Comparison of ENCODE assay signal across 8 mouse cellular contexts in genomic region chr9:20888386-20888765, GRCm38 (mm10). TPM values are rescaled to one million over a fixed set of nuclear protein-coding genes. Genes with fewer than 3 reads are reported as not detected.
DNase-seq lines count a peak whose midpoint lies in the region; ATAC-seq and TF ChIP-seq lines count a peak whose summit lies in the region.

No protein-coding gene starts in this region.

- ATAC-seq in heart, embryonic 12.5 days (ENCODE audit: insufficient number of reproducible peaks, low FRiP score), result peak; percentile 33
- ATAC-seq in forebrain, embryonic 14.5 days, result no peak
- 0 out of 2 replicates have a peak, but pooled peaks have one; percentile 1 for ATAC-seq in liver, embryonic 16.5 days (ENCODE audit: low read depth)

- peak overlapping the region; percentile 74 for H3K4me2 ChIP-seq in heart, embryonic 12.5 days
- H3K4me2 ChIP-seq in forebrain, embryonic 14.5 days (ENCODE audit: low read length), result peak overlapping the region; percentile 92
- H3K4me2 ChIP-seq in liver, embryonic 16.5 days (ENCODE audit: low read depth, low read length), result peak overlapping the region; percentile 92

- TF ChIP-seq POLR2A in ES-Bruce4 (IDR thresholded peaks at IDR 0.05; ENCODE audit: insufficient read depth, low read length), result no peak

- H3K27ac ChIP-seq in heart, embryonic 12.5 days (ENCODE audit: poor library complexity, severe bottlenecking), result peak overlapping the region; percentile 84; the same call in 1 of the 2 replicates
- peak overlapping the region; percentile 0 for H3K27ac ChIP-seq in ES-Bruce4 (ENCODE audit: insufficient read depth, low read length)
- H3K27ac ChIP-seq in forebrain, embryonic 14.5 days (ENCODE audit: low read depth, low read length), result peak overlapping the region; percentile 27; the same call in 1 of the 2 replicates
- peak overlapping the region; percentile 75 for H3K27ac ChIP-seq in liver, embryonic 16.5 days (ENCODE audit: low read length)

- H3K4me3 ChIP-seq in heart, embryonic 12.5 days, result peak overlapping the region; percentile 87
- H3K4me3 ChIP-seq in ES-Bruce4 (ENCODE audit: low read depth, low read length), result peak overlapping the region; percentile 92
- peak overlapping the region; percentile 86 for H3K4me3 ChIP-seq in forebrain, embryonic 14.5 days (ENCODE audit: low read depth, low read length)
- H3K4me3 ChIP-seq in liver, embryonic 16.5 days (ENCODE audit: low read depth, low read length), result peak overlapping the region; percentile 91

- H3K9ac ChIP-seq in heart, embryonic 12.5 days, result peak overlapping the region; percentile 88
- H3K9ac ChIP-seq in ES-Bruce4 (ENCODE audit: low read depth, poor library complexity, severe bottlenecking), result peak overlapping the region; percentile 74
- peak overlapping the region; percentile 82 for H3K9ac ChIP-seq in forebrain, embryonic 14.5 days (ENCODE audit: low read length)
- H3K9ac ChIP-seq in liver, embryonic 16.5 days (ENCODE audit: low read depth, low read length), result peak overlapping the region; percentile 82

- no peak for TF ChIP-seq CTCF in ES-Bruce4 (IDR thresholded peaks at IDR 0.05; ENCODE audit: low read depth, low read length)

- H3K4me1 ChIP-seq in heart, embryonic 12.5 days (replicated peaks), result peaks cover 8% of the 10 kb centered on the region
- peaks cover 3% of the 10 kb centered on the region for H3K4me1 ChIP-seq in ES-Bruce4 (ENCODE audit: control insufficient read depth, insufficient read depth, low read length)
- no peaks in the 10 kb centered on the region for H3K4me1 ChIP-seq in forebrain, embryonic 14.5 days (ENCODE audit: control insufficient read depth, insufficient read depth, low read length)
- H3K4me1 ChIP-seq in liver, embryonic 16.5 days (ENCODE audit: control insufficient read depth, low read depth, low read length), result peaks cover 24% of the 10 kb centered on the region

- TF ChIP-seq EP300 in ES-Bruce4 (IDR thresholded peaks at IDR 0.05; ENCODE audit: insufficient read depth, low read depth, low read length), result no peak

- WGBS in heart, embryonic 12.5 days, result 0% methylated on average over 30 of the region's 30 CpGs
- WGBS in forebrain, embryonic 14.5 days, result 0% methylated on average over 27 of the region's 30 CpGs
- WGBS in liver, embryonic 16.5 days (ENCODE audit: insufficient replicate concordance), result under 1% methylated on average over 30 of the region's 30 CpGs

- H3K36me3 ChIP-seq in heart, embryonic 12.5 days, result peaks cover 42% of the 10 kb centered on the region
- H3K36me3 ChIP-seq in ES-Bruce4 (ENCODE audit: control insufficient read depth, insufficient read depth, low read length, poor library complexity, severe bottlenecking), result peaks cover 37% of the 10 kb centered on the region
- peaks cover 42% of the 10 kb centered on the region for H3K36me3 ChIP-seq in forebrain, embryonic 14.5 days (ENCODE audit: control insufficient read depth, insufficient read depth, low read length)
- H3K36me3 ChIP-seq in liver, embryonic 16.5 days (ENCODE audit: control insufficient read depth, insufficient read depth), result peaks cover 36% of the 10 kb centered on the region

- no peaks in the 10 kb centered on the region for H3K27me3 ChIP-seq in heart, embryonic 12.5 days (replicated peaks)
- H3K27me3 ChIP-seq in ES-Bruce4 (ENCODE audit: control insufficient read depth, insufficient read depth, low read length, poor library complexity, severe bottlenecking), result no peaks in the 10 kb centered on the region
- no peaks in the 10 kb centered on the region for H3K27me3 ChIP-seq in forebrain, embryonic 14.5 days (replicated peaks; ENCODE audit: control insufficient read depth, insufficient read depth, low read length)
- no peaks in the 10 kb centered on the region for H3K27me3 ChIP-seq in liver, embryonic 16.5 days (ENCODE audit: control insufficient read depth, insufficient read depth, low read depth, low read length)

- DNase-seq in heart, adult 11 months, result no peak
- DNase-seq in forebrain, embryonic 14.5 days (ENCODE audit: low spot score), result no peak
- no peak for DNase-seq in embryo, embryonic 9.5 days (ENCODE audit: extremely low spot score)
- no peak for DNase-seq in c-Kit-positive CD71-positive TER-119-positive erythroid progenitor cells, embryonic 14.5 days (ENCODE audit: low spot score)
- DNase-seq in cerebellum, postnatal 36 days, result no peak

- 0 out of 2 replicates have a peak, but pooled peaks cover 6% of the 10 kb centered on the region for H3K9me3 ChIP-seq in heart, embryonic 12.5 days (replicated peaks)
- 0 out of 2 replicates have a peak, but pooled peaks cover 7% of the 10 kb centered on the region for H3K9me3 ChIP-seq in ES-Bruce4 (replicated peaks; ENCODE audit: control insufficient read depth, insufficient read depth, low read length, poor library complexity, severe bottlenecking)
- H3K9me3 ChIP-seq in forebrain, embryonic 14.5 days (replicated peaks; ENCODE audit: control insufficient read depth, low read length), result no peaks in the 10 kb centered on the region
- no peaks in the 10 kb centered on the region for H3K9me3 ChIP-seq in liver, embryonic 16.5 days (replicated peaks; ENCODE audit: control insufficient read depth, low read length)

RNA-seq across cellular contexts. Expression of gene Ppan, which starts 0.4 kb away (rescaled TPM):
- 43.5 and 44.3 TPM in 2 replicates for polyA plus RNA-seq in heart, embryonic 12.5 days (2016; fragmentation: Nextera tagmentation; extraction: Ambion mirVana)
- polyA plus RNA-seq in ES-Bruce4 (2011; ENCODE audit: insufficient read depth, insufficient read length, low read depth, missing spikeins), result 76.9 and 81.2 TPM in 2 replicates
- 44.1 and 49.6 TPM in 2 replicates for polyA plus RNA-seq in forebrain, embryonic 14.5 days (2014; fragmentation: Nextera tagmentation; extraction: Ambion mirVana)
- polyA plus RNA-seq in liver, embryonic 16.5 days (2015; fragmentation: Nextera tagmentation; extraction: Ambion mirVana), result 42.9 and 46.2 TPM in 2 replicates

RNA-seq across cellular contexts. Expression of gene Angptl6, which starts 8.8 kb away (rescaled TPM):
- 1.5 and 2.5 TPM in 2 replicates for polyA plus RNA-seq in heart, embryonic 12.5 days (2016; fragmentation: Nextera tagmentation; extraction: Ambion mirVana)
- 1.3 and 2.0 TPM in 2 replicates for polyA plus RNA-seq in ES-Bruce4 (2011; ENCODE audit: insufficient read depth, insufficient read length, low read depth, missing spikeins)
- 15.5 TPM in 2 replicates for polyA plus RNA-seq in forebrain, embryonic 14.5 days (2014; fragmentation: Nextera tagmentation; extraction: Ambion mirVana)
- 8.8 and 10.0 TPM in 2 replicates for polyA plus RNA-seq in liver, embryonic 16.5 days (2015; fragmentation: Nextera tagmentation; extraction: Ambion mirVana)

RNA-seq across cellular contexts. Expression of gene Eif3g, which starts 10.0 kb away (rescaled TPM):
- polyA plus RNA-seq in heart, embryonic 12.5 days (2016; fragmentation: Nextera tagmentation; extraction: Ambion mirVana), result 215 and 236 TPM in 2 replicates
- polyA plus RNA-seq in ES-Bruce4 (2011; ENCODE audit: insufficient read depth, insufficient read length, low read depth, missing spikeins), result 206 and 216 TPM in 2 replicates
- polyA plus RNA-seq in forebrain, embryonic 14.5 days (2014; fragmentation: Nextera tagmentation; extraction: Ambion mirVana), result 264 and 269 TPM in 2 replicates
- polyA plus RNA-seq in liver, embryonic 16.5 days (2015; fragmentation: Nextera tagmentation; extraction: Ambion mirVana), result 149 and 161 TPM in 2 replicates

RNA-seq across cellular contexts. Expression of gene A230050P20Rik, which starts 19.9 kb away (rescaled TPM):
- 6.5 and 7.1 TPM in 2 replicates for polyA plus RNA-seq in heart, embryonic 12.5 days (2016; fragmentation: Nextera tagmentation; extraction: Ambion mirVana)
- 20.5 and 23.9 TPM in 2 replicates for polyA plus RNA-seq in ES-Bruce4 (2011; ENCODE audit: insufficient read depth, insufficient read length, low read depth, missing spikeins)
- 0.62 and 1.2 TPM in 2 replicates for polyA plus RNA-seq in forebrain, embryonic 14.5 days (2014; fragmentation: Nextera tagmentation; extraction: Ambion mirVana)
- 4.4 and 6.7 TPM in 2 replicates for polyA plus RNA-seq in liver, embryonic 16.5 days (2015; fragmentation: Nextera tagmentation; extraction: Ambion mirVana)

Comparison
In these comparisons a context has a peak if more than half of its experiments do, and no peak if none do; other contexts are left out.
1. H3K27ac ChIP-seq: peak in every context shown above with its lines; median percentile 84 in heart, embryonic 12.5 days; 75 in liver, embryonic 16.5 days; 27 in forebrain, embryonic 14.5 days; 0 in ES-Bruce4.